Mouse (Mus musculus) olfactory bulb, adult 2 months (tissue): ENCODE data around the gene Clec2i.

Source experiments
- CTCF ChIP-seq: fragments of 200-500 bp; IDR thresholded peaks from 2 replicates; pipeline ENCODE4 v1.5.1; 2012; ENCODE audit warnings: low read depth, mild to moderate bottlenecking, low read length, moderate library complexity; ENCODE audit not compliant: insufficient read depth
- POLR2A ChIP-seq: fragments of 200-500 bp; IDR thresholded peaks from 2 replicates; pipeline ENCODE4 v1.6.1; 2012; ENCODE audit warnings: mild to moderate bottlenecking, low read depth, low read length, moderate library complexity; ENCODE audit not compliant: insufficient read depth

GRCm38 (mm10) chr6:128913598-128914254 lies 26.3 kb downstream of the Clec2i start:
- TF ChIP-seq POLR2A, result no peak
- TF ChIP-seq CTCF, result no peak
